Mouse (Mus musculus): ENCODE measurements around the gene Slc6a18.

- TF ChIP-seq GATA1 (IDR thresholded peaks at IDR 0.05; ENCODE audit: borderline replicate concordance, low read length) (no peak), FLI1 (IDR thresholded peaks at IDR 0.05; ENCODE audit: low read length) (no peak)
Measured at GRCm38 (mm10) chr13:73637826-73638225, 40.0 kb downstream of the Slc6a18 start.
